Mouse (Mus musculus) lung, adult 18-20 months (tissue): Measurements from ENCODE around the gene Hmcn2.
A peak's percentile ranks its signal among the peaks of the same experiment; 100 is the strongest.

Source experiments
- DNase-seq, 2 experiments: peaks; one replicate each; pipeline ENCODE4 v3.0.0; 2022; ENCODE audit warnings: mixed read lengths in 2 of 2

The Hmcn2 gene

DNA sequence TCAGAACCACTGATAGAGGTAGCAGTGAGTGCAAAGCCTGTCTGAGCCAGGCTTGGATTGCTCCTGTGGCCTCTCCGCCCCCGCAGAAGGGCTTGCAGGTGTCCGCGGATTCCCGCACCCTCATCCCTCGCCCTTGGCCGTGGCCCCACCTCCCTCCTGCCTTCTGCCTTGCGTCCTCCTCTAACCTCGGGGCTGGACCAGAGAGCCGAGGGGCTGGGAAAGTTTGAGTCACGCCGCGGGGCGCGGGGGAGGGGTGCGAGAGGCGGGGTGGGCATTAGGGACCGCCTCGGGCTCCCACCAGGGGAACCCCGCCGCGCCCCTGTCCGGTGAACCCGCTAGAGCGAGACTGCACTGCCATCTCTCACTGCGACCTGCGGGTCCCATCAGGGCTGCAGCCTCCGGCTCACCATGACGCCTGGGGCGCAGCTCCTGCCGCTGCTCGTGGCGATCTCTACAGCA, at the start of gene Hmcn2:
Gene Hmcn2 (plus strand): TSS at position 409 of the 459 bp plus-strand sequence.
- no peak for DNase-seq

DNA sequence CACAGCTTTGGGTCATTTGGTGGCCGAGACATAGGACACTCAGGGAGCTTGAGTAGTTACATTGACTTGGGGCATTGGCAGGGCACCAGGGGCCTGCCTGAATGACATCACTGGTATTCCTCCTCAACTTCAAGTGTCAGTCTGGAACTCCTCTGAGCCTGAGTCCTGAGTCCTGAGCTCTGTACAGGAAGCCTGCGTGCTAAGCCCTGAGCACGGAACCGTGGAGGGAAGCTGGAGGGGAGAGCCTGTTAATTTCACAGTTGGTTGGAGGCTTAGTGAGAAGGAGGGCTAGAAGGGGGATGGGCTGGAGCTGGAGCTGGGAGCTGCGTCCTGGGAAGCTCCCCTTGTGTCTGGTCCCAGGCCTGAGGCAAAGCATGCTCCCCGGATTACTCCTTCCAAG, 46.8 kb upstream of the Hmcn2 start:
- DNase-seq = no peak

DNA sequence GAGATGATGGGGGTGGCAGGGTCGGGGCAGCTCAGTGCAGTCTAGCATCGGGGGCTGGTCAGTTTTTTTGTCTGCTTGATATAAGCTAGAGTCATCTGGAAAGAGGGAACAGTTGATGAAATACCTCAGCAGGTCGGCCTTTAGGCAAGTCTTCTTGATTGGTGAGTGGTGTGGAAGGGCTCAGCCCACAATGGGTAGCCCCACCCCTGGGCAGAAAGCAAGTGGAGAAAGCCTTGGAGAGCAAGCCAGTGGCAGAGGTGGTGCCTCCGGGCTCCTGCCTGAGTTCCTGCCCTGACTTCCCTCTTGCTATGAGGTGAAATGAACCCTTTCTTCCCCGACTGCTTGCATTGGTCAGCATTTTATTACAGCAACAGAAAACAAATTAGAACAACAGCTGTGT, 45.6 kb upstream of the Hmcn2 start:
- DNase-seq = no peak

DNA sequence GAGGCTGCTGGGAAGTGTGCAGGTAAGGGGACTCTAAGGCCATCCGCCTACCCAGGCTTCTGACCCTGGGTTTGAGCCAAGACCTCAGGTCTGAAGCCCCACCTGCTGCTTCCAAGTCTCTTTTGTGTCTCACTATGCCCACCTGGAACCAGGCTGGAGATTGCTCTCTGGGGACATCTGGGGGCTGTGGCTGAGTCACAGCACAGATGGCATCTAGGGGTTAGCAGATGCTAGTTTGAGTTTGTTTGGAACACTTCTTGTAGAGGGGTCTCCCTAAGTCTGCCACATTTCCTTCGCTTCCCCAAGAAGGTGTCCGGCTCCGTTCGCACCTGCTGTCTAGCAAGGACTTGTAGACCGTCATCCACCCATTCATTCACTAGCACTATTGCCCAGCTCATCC, 45.0 kb upstream of the Hmcn2 start:
- no peak for DNase-seq

DNA sequence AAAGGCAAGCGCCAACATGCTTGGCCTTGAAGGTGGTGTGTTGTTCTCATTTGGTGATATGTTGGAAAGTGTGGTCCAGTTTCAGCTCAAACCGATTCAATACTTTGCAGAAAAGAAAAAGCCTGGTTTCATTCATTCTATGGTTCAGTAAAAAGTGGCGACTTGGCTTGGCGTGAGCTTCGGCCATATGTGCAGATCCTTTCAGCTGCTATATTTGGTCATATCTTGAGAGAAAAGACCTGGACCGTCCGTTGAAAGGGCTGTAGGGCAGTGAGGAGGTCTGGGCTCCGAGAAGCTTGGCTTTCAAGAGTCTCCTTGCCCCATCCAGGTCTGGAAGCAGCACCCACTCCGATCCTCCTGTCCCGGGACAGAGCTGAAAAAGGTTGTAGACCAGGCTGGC, 44.4 kb upstream of the Hmcn2 start:
- DNase-seq = no peak

DNA sequence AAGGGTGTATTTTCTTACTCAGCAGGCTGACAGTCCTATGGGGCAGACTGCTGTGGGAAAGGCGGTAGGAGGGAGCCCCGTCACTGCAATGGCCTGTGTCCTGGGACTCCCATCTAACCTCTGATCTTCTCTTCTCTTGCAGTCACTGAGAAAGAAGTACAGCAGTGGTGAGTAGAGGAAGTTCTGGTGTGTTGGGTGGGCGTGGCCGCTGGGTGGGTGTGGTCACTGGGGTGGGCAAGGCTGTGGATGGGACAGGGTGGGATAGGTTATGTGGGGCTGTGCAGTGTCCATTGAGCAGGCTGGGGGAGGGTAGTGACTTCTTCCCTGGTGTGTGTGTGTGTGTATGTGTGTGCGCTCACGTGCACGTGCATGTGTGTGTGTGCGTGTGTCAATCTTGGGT, 43.7 kb upstream of the Hmcn2 start:
- DNase-seq = no peak

DNA sequence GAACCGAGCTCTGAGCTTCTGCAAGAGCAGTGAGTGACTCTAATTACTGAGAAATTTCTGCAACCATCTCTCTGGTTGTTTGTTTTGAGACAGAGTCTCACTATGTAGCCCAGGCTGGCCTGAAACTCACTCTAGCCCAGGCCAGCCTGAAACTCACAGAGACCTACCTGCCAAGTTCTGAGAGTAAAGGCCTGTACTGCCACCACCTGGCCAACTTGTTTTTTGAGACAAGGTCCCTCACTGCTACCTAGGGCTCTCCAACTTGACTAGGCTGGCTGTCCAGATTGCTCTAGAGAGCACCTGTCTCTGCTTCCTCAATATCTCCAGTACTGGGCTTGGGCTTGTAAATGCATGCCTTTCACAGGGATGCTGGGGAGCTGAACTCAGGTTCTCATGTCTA, 43.1 kb upstream of the Hmcn2 start:
- no peak for DNase-seq

DNA sequence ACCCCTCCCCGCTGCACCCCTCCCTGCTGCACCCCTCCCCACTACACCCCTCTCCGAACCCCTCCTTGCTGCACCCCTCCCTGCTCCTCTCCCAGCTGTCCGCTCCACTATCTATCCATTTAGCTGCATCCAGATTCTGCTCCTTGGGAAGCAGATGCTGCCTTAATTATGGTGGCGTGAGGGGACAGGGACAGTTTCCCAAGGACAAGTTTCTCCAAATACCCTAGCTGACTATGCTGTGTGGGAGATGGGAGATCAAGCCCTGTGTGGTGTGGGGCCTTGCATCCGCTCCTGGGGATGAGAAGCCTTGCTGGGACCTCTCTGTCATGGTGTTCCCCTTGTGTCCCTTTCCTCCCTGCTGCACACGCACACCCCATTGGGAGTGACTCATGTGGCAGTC, 39.2 kb upstream of the Hmcn2 start:
- no peak for DNase-seq

DNA sequence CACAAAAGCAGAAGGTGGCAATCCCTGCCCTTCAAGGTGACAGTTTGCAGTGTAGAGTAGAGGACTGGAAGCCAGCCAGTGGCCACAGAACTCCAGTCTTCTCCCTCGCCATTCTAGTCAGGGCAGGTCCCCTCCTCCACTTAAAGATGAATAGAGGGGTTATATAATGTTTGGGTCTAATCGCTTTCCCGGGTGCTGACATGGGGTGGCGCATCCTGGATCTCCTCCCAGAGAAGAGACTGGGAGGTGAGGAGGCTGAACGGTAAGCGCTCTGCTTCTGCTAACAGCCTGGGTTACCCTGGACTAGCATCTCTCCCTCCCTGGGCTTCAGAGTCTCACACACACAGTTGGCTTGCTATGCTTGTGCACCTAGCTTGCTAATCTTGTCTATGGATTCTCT, 36.4 kb upstream of the Hmcn2 start:
- DNase-seq = no peak

DNA sequence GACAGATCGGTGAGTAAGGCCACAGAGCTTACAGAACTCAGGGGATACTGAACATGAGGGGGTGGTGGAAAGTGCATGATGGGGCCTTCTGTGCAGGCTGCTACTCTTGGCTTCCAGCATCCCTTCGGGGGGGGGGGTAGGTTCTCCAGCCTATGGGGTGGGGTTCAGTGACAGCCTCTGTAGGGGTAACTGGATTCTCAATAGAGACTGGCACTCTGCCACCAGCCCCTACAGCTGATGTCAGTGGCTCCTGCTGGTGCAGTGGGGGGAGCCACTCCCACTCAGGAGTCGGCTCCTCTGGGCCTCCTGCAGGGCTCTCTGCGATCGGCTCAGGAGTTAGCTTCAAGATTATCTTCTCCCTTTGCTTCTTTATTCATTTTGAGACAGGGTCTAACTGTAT, 35.7 kb upstream of the Hmcn2 start:
- DNase-seq = no peak

DNA sequence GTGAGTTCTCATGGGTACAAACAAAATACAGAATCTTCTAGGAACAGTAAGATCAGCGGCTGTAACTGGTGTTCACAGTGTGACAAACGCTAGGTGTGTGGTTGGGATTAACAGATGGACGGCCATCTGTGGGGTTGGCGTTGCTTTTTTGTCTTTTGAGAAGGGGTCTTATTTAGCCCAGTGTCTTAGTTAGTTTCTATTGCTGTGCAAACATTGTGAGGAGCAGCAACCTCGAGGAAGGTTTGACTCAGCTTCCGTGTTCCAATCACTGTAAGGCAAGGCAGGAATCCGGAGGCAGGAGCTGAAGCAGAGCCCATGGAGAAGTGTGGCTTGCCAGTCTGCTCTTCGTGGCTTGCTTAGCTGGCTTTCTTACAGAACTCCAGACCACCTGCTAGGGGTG, 33.1 kb upstream of the Hmcn2 start:
- no peak for DNase-seq

DNA sequence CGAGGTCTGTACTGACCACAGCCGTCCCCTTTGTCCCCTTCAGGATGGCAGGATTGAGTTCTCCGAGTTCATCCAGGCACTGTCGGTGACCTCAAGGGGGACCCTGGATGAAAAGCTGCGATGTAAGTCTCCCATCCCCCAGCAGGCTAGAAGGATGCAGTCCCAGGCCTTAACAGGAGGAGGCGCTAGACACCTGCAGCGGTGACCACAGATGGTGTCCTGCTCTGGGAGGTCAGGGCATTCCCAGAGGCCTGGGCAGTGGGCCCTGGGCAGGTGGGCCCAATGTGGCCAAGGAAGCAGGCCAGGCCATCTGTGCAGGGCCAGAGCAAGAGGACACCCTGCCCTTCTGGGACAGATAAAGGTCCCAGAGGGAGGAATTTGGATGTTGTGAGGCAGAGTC, 31.9 kb upstream of the Hmcn2 start:
- DNase-seq = no peak

DNA sequence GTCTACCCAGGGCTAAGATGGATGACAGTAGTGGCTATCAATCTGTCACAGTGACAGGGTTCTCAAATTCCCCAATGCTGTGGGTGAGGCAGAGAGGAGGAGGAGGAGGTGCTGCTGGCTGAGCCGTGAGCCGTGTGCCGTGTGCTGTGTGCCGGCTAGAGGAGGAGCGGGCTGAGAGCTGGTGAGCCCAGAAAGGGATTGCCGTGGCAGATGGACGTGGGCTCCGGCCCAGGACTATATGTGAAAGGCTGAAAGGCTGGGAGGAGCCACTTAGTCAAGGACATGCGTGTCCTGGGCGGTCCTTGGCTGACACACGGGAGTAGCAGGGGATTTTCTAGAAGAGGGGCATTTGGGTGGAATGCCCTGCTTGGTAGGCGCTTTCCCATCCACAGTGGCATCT, 31.3 kb upstream of the Hmcn2 start:
- DNase-seq = no peak

DNA sequence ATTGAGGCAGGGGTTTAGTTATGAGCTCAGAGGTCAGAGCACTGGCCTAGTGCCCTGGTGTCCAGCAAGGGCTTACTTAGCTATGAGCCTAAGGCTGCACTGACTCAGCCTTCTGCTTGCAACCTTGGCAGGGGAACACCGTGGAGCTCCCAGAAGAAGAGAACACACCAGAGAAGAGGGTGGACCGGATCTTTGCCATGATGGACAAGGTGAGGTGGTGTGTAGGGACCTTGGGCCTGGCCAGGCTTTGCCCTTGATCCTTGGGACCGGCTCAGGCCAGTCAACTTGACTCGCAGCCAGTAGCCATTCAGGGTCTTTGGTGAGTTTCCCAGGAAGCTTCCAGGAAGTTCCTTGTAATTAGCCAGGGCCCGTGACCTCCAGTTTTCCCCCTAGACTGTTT, 29.7 kb upstream of the Hmcn2 start:
- no peak for DNase-seq

DNA sequence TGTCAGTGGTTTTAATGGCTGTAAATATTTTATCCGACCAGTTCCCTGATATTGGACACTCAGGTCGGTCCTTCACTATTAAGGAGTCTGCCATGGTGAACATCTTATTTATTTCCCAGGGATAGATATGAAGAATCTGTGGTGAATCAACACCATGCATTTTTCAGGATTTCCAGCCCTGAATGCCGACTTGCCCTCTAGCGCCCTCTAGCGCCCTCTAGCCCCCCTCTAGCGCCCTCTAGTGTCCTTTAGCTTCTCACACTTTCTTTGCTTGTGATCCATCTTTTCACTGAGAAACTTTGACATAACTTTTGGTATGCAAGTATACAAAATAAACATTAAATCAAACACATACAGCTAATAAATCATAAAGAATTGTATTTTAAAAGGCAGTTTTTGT, 22.8 kb upstream of the Hmcn2 start:
- DNase-seq = peak in 1 of 2 experiments; percentile 24

DNA sequence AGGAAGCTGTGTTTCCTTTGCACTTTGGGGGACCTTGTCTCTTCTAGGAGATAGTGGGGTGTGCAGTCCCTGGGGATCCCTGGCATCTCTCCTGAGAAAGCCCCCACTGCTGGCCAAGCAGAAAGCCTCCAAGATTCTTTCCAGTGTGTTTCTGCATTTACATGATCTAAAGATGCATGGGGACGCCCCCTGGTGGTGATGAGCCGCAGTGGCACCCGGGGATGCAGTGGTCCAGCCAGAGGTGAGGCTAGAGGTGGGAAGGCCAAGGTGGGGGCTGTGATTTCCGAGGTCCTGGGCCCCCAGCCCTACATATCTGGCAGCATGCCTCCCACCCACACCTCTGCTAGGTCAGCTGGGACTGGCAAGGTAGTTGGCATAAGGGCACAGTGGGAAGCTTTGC, 19.2 kb upstream of the Hmcn2 start:
- peak; percentile 63 to 68 for DNase-seq

DNA sequence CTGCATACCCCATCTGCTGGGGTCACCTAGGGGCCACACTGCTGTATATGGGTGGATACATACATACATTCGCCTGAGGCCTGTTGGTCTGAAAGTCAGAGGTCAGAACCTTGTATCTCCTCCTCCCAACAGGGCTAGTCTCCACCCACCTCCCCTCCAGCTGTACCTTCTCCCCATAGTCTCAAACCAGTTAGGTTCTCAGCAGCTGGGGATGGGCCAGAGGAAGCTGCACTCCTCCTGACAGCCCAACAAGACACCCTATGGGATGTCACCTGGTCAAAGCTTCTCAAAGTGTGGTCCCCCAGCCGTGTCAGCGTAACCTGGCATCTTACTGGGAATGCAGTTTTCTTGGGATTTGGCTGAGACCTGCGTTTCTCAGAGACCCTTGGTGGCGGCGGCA, 17.8 kb upstream of the Hmcn2 start:
- DNase-seq = no peak

DNA sequence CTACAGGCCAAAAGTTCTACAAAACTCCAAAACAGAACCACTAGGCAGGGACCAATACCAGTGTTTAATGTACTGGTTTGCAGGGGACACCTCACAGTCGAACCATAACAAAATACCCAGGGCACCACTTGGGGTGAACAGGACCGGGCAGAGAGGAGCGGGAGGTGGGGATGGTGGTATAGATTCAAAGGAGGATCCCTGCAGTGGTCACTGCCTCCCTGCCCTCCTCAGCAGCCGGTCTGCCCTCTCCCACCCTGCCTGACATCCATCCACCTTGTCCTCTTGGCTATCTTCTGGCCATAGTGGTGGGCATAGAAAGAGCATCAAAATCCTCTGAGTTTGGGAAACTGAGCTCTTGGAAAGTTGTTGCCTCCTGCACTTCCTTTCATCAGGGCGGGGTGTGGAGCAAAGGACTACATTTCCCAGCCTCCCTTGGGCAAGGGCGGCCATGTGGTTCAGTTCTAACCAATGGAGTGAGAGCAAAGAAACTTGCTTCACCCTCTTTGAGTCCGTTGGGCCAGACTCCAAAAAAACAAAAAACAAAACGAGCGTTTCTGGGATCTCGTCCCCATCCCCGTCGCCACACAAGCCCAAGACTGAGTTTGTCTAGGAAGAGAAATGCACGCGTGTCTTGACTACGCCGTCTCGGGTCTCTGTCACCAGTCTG, 16.5 kb upstream of the Hmcn2 start:
- DNase-seq = peak; percentile 60 to 69

DNA sequence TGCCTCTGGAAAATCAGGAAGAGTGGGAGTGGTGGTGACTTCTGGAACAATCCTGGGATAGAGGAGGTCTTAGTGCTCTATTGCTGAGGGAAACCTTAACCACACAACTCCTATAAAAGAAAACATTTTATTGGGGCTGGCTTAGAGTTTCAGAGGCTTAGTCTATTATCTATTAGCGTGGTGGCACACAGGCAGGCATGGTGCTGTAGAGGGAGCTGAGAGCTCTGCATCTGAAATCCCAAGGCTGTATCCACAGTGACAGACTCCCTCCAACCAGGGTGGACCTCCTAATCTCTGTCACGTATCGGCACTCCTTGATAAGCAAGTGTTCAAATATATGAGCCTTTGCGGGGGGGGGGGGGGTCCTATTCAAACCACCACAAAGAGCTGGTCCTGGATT, 15.4 kb upstream of the Hmcn2 start:
- no peak for DNase-seq

DNA sequence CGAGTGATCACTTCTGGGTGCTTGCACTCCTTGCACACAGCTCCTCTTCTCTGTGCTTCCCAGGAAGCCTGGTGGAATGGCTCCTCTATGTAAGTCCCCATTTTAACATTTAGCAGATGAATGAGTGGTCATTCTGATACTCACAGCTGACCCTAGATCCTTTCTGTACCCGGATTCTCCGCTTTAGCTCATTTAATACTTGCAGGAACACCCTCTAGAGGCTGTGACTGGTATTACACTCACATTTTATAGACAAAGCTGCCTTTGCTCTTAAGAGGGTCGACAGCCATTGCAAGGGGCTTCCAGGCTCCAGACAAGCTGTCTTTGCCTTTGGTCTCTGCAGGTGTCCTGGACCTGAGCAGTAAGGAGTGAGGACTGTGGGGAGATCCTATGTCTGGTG, 14.9 kb upstream of the Hmcn2 start:
- DNase-seq = no peak

DNA sequence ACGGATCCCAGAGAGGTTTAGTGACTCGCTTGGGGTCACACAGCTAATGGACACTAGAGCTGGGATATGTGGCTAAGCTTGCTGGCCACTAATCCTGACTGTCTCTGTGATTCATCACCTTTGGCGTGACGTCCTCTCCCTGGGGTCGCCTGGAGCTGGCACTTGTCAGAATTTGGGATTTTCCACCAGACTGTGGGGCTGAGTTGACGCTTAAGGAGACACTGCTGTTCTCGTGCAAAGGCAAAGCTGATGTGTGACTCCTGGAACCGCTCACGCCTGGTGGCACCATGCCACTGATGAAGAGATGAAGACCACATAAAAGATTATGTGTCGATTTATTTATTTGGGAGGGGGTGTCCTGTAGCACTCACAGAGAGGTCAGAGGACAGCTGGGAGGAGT, 14.2 kb upstream of the Hmcn2 start:
- no peak for DNase-seq

DNA sequence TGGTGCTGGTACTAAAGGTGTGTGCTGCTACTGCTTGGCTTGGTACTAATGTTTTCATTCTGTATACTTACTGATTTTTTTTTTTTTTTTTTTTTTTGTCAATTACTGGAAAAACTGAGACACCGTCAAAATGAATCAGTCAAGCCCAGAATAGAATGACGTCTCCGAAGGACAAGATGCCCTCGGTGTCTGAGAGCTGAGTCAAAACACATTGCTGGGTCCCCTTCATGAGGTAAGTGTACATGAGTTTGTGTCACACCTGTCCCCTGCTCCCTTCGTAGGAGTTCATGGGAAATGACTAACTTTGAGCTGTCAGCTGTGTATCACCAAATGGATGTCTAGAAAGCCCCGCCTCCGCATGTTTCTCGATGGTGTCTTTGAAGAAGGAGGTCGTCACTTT, 11.0 kb upstream of the Hmcn2 start:
- DNase-seq = no peak

DNA sequence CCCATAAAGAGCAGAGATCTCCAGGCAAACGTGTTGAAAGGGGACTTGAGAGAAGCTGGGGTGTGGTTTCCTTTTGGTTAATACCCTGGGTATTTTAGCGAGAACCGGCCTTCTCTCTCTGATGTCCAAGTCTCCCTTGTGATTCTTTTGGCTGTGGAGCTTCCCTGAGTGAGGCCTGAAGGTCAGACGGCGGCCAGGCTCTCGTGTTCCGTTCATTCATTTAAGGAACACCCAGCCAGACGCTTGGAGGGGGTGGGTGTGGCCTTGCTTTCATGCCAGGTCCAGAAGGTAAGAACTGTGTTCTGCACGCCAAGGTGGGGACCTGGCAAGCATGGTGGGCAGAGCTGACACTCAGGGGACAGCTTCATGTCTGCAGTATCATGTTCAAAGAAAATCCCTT, 10.0 kb upstream of the Hmcn2 start:
- no peak for DNase-seq

DNA sequence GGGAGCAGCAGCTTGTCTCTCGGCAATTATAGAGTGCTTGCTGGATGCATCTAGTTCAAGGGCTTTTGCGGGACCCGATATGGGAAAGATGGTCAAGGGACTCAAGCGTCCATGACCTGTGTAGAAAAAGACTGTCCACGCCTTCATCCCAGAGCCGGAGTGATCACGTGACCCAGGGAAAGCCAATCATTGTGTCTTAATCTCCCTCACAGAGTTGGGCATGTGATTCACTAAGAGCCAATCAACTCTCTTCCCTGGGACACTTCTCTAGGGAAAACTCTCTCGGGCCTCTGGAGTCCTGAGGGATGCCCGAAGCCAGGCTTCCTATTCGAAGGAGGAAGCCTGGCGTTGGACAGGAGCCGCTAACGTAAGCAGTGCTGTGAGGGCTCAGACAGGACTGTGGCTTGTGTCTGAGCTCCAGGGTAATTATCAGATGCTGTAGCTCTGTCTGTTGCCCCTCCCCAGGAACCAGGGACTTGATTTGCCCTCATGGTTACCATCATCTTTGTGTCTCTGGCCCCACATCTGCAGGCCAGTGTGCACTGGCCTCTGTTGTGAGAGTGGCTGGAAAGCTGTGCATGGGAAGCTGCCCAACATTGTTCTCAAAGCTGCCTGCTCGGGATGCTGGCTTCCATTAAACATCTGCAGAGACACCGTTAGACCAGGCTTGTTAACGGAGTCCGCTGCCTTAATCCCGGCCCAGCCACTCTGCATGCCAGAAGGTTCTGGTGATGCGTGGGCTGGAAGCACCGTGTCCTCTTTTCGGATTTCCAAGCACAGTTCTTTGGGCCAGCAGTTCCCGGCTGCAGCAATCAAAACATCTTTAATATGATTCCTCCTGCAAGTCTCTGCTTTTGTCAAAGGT, 9.2 kb upstream of the Hmcn2 start:
- DNase-seq = no peak

DNA sequence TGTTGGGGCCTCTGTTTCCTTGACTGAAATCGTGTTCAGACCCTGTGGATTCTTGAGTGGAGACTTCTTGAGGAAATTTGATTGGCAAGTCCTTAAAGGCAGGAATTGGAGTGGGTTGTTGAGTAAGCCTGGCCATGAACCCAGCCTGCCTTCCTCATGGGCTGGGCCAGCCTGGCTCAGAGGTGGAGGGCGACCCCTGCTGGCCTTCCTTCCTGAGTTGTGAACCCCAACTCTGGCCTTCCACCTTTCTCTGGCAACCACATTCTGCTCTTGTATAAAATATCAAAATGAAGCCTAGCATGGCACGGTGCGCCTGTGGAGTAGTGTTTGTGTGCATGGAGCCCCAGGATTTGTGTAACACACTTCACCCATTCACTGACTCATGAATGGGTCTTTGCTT, 8.5 kb upstream of the Hmcn2 start:
- DNase-seq = peak; percentile 39 to 56
